Mouse (Mus musculus): ENCODE data around the gene Cacna1c. TPM values are rescaled to one million over a fixed set of nuclear protein-coding genes. Genes with fewer than 3 reads are reported as not detected.

The Cacna1c gene
- polyA plus RNA-seq, 1 experiment, result not detected

DNA sequence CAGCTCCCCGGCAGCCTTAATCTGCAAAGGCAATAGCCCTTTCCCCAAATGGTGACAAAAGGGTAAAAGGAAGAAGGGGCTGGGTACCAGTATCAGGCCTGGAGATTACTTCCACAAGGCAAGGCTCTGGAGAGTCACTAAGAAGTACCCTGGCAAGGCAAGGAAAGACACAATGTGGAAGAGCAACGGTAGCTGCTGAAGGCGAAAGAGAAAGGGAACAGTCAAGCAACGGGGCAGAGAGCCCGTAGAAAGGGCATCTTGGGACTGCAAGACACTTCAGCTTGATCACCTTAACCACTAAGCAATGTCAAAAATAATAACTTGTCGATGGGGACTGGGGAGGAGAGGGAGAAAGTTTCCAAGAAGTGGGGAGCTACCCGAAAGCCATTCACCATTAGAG, 89.5 kb downstream of the Cacna1c start:
- no peak overlapping the region for H3K4me2 ChIP-seq (ENCODE audit: low read depth)
- no peaks in the 10 kb centered on the region for H3K36me3 ChIP-seq (ENCODE audit: control insufficient read depth, insufficient read depth)
- H3K79me2 ChIP-seq (ENCODE audit: control insufficient read depth, insufficient read depth), result no peaks in the 10 kb centered on the region
- no peak overlapping the region for H3K4me3 ChIP-seq
- peaks cover 49% of the 10 kb centered on the region for H3K27me3 ChIP-seq (ENCODE audit: control insufficient read depth, insufficient read depth, insufficient read length)
- no peak overlapping the region for H3ac ChIP-seq (ENCODE audit: control insufficient read depth, insufficient read length)
- no peak for TF ChIP-seq E2F4 (IDR thresholded peaks at IDR 0.05; ENCODE audit: insufficient read depth)
- no peak for TF ChIP-seq POLR2A (IDR thresholded peaks at IDR 0.05; ENCODE audit: insufficient read length, low read depth)
- TF ChIP-seq CEBPB (IDR thresholded peaks at IDR 0.05; ENCODE audit: insufficient read depth, poor library complexity, severe bottlenecking), result no peak
- TF ChIP-seq TCF3 (IDR thresholded peaks at IDR 0.05; ENCODE audit: insufficient read length, low read depth), result no peak
- no peak for TF ChIP-seq POLR2AphosphoS2 (IDR thresholded peaks at IDR 0.05; ENCODE audit: insufficient read length, low read depth)
- TF ChIP-seq MAX (IDR thresholded peaks at IDR 0.05; ENCODE audit: low read depth), result no peak
- TF ChIP-seq SRF (IDR thresholded peaks at IDR 0.05; ENCODE audit: control insufficient read depth, insufficient read length, low read depth), result no peak
- TF ChIP-seq TCF12 (IDR thresholded peaks at IDR 0.05; ENCODE audit: insufficient read depth, poor library complexity, severe bottlenecking), result no peak
- no peak for TF ChIP-seq MYOG (IDR thresholded peaks at IDR 0.05; ENCODE audit: control insufficient read depth in 1 of 3, insufficient read depth in 1 of 3, insufficient read length in 2 of 3, low read depth in 2 of 3)
- TF ChIP-seq REST (IDR thresholded peaks at IDR 0.05; ENCODE audit: insufficient read depth, insufficient read length), result no peak
- no peak for TF ChIP-seq USF1 (IDR thresholded peaks at IDR 0.05; ENCODE audit: low read depth)
- TF ChIP-seq MYOD1 (IDR thresholded peaks at IDR 0.05; ENCODE audit: control insufficient read depth in 1 of 3, insufficient read length in 2 of 3, low read depth in 2 of 3), result no peak

DNA sequence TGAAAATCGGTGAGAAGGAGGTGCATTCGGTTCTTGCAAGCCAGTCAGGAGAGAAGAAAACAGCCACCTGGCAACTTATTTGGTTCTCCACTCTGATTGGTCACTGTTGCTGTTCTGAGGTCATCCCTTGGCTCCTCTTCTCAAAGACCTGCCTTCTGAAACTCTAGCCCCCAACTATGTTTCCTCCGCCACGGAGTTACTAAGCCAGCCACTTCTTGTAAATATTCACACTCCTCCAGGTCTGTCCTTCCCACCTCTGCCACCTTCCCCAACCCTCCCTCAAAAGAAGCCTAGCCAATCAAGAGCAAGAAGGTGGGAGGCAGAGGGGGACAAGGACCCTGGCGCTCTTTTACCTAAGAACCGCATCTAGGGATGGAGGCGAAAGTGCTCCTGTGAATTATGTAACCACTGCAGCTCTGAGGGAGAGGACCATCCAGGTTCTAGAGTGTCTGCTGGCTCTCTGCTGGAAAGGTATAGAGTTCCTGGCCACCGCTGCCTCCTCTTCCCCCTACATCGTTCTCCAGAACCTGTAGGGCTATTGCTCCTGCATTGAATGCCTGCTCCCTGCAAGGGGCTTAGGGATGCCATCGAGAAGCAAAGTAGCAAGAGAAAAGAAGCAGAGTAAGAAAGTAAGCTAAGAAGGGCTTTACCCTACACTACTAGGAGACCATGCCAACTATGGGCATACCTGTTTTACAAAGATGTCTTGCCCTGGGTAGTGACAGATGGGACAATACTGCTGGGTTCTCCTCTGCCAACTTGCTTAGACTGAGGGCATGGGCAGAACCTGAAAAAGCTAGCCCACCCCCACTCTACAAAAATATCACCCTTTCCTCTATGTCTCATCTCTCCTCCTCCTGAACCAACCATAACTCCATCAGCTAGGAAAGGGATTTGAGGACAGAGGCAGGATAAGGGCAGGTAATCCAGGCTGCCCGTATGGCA, 90.3 kb downstream of the Cacna1c start:
- Histone ChIP-seq H3K36me3 (ENCODE audit: control insufficient read depth, insufficient read depth) (no peaks in the 10 kb centered on the region), H3ac (ENCODE audit: control insufficient read depth, insufficient read length) (no peak overlapping the region), H3K4me3 (no peak overlapping the region), H3K79me2 (ENCODE audit: control insufficient read depth, insufficient read depth) (no peaks in the 10 kb centered on the region), H3K4me2 (ENCODE audit: low read depth) (no peak overlapping the region), H3K27me3 (ENCODE audit: control insufficient read depth, insufficient read depth, insufficient read length) (peaks cover 49% of the 10 kb centered on the region)
- no peak for TF ChIP-seq CEBPB (IDR thresholded peaks at IDR 0.05; ENCODE audit: insufficient read depth, poor library complexity, severe bottlenecking)
- no peak for TF ChIP-seq MAX (IDR thresholded peaks at IDR 0.05; ENCODE audit: low read depth)
- TF ChIP-seq TCF3 (IDR thresholded peaks at IDR 0.05; ENCODE audit: insufficient read length, low read depth), result no peak
- no peak for TF ChIP-seq TCF12 (IDR thresholded peaks at IDR 0.05; ENCODE audit: insufficient read depth, poor library complexity, severe bottlenecking)
- TF ChIP-seq E2F4 (IDR thresholded peaks at IDR 0.05; ENCODE audit: insufficient read depth), result no peak
- TF ChIP-seq SRF (IDR thresholded peaks at IDR 0.05; ENCODE audit: control insufficient read depth, insufficient read length, low read depth), result no peak

- TF ChIP-seq TCF3 (IDR thresholded peaks at IDR 0.05; ENCODE audit: insufficient read length, low read depth), result no peak
- no peak for TF ChIP-seq REST (IDR thresholded peaks at IDR 0.05; ENCODE audit: insufficient read depth, insufficient read length)
- no peak for TF ChIP-seq MYOG (IDR thresholded peaks at IDR 0.05; ENCODE audit: control insufficient read depth in 1 of 3, insufficient read depth in 1 of 3, insufficient read length in 2 of 3, low read depth in 2 of 3)
- no peak for TF ChIP-seq USF1 (IDR thresholded peaks at IDR 0.05; ENCODE audit: low read depth)
- no peak for TF ChIP-seq CEBPB (IDR thresholded peaks at IDR 0.05; ENCODE audit: insufficient read depth, poor library complexity, severe bottlenecking)
- no peak for TF ChIP-seq MYOD1 (IDR thresholded peaks at IDR 0.05; ENCODE audit: control insufficient read depth in 1 of 3, insufficient read length in 2 of 3, low read depth in 2 of 3)
- no peak for TF ChIP-seq MAX (IDR thresholded peaks at IDR 0.05; ENCODE audit: low read depth)
- TF ChIP-seq POLR2AphosphoS2 (IDR thresholded peaks at IDR 0.05; ENCODE audit: insufficient read length, low read depth), result no peak
- no peak for TF ChIP-seq POLR2A (IDR thresholded peaks at IDR 0.05; ENCODE audit: insufficient read length, low read depth)
- TF ChIP-seq E2F4 (IDR thresholded peaks at IDR 0.05; ENCODE audit: insufficient read depth), result no peak
- TF ChIP-seq SRF (IDR thresholded peaks at IDR 0.05; ENCODE audit: control insufficient read depth, insufficient read length, low read depth), result no peak
- TF ChIP-seq TCF12 (IDR thresholded peaks at IDR 0.05; ENCODE audit: insufficient read depth, poor library complexity, severe bottlenecking), result no peak
- Histone ChIP-seq H3K36me3 (ENCODE audit: control insufficient read depth, insufficient read depth) (no peaks in the 10 kb centered on the region), H3ac (ENCODE audit: control insufficient read depth, insufficient read length) (no peak overlapping the region), H3K4me2 (ENCODE audit: low read depth) (no peak overlapping the region), H3K4me3 (no peak overlapping the region), H3K79me2 (ENCODE audit: control insufficient read depth, insufficient read depth) (no peaks in the 10 kb centered on the region), H3K27me3 (ENCODE audit: control insufficient read depth, insufficient read depth, insufficient read length) (peaks cover 40% of the 10 kb centered on the region)
Measured at GRCm38 (mm10) chr6:119104246-119104645, 92.0 kb downstream of the Cacna1c start.

GRCm38 (mm10) chr6:119102936-119103335, 93.3 kb downstream of the Cacna1c start:
- no peaks in the 10 kb centered on the region for H3K36me3 ChIP-seq (ENCODE audit: control insufficient read depth, insufficient read depth)
- H3K79me2 ChIP-seq (ENCODE audit: control insufficient read depth, insufficient read depth), result no peaks in the 10 kb centered on the region
- H3K27me3 ChIP-seq (ENCODE audit: control insufficient read depth, insufficient read depth, insufficient read length), result peaks cover 26% of the 10 kb centered on the region
- H3ac ChIP-seq (ENCODE audit: control insufficient read depth, insufficient read length), result no peak overlapping the region
- TF ChIP-seq POLR2AphosphoS2 (IDR thresholded peaks at IDR 0.05; ENCODE audit: insufficient read length, low read depth) (no peak), MYOD1 (IDR thresholded peaks at IDR 0.05; ENCODE audit: control insufficient read depth in 1 of 3, insufficient read length in 2 of 3, low read depth in 2 of 3) (no peak), REST (IDR thresholded peaks at IDR 0.05; ENCODE audit: insufficient read depth, insufficient read length) (no peak), TCF3 (IDR thresholded peaks at IDR 0.05; ENCODE audit: insufficient read length, low read depth) (no peak), MYOG (IDR thresholded peaks at IDR 0.05; ENCODE audit: control insufficient read depth in 1 of 3, insufficient read depth in 1 of 3, insufficient read length in 2 of 3, low read depth in 2 of 3) (no peak), TCF12 (IDR thresholded peaks at IDR 0.05; ENCODE audit: insufficient read depth, poor library complexity, severe bottlenecking) (no peak), MAX (IDR thresholded peaks at IDR 0.05; ENCODE audit: low read depth) (no peak), CEBPB (IDR thresholded peaks at IDR 0.05; ENCODE audit: insufficient read depth, poor library complexity, severe bottlenecking) (no peak), POLR2A (IDR thresholded peaks at IDR 0.05; ENCODE audit: insufficient read length, low read depth) (no peak), USF1 (IDR thresholded peaks at IDR 0.05; ENCODE audit: low read depth) (no peak), SRF (IDR thresholded peaks at IDR 0.05; ENCODE audit: control insufficient read depth, insufficient read length, low read depth) (no peak), E2F4 (IDR thresholded peaks at IDR 0.05; ENCODE audit: insufficient read depth) (no peak)
- H3K4me3 ChIP-seq, result no peak overlapping the region
- H3K4me2 ChIP-seq (ENCODE audit: low read depth), result no peak overlapping the region

Data from myocyte (in vitro differentiated cells).